Mouse (Mus musculus) kidney, embryonic 14.5 days (tissue): ENCODE results near the gene Art4. TPM values are rescaled to one million over a fixed set of nuclear protein-coding genes. Genes with fewer than 3 reads are reported as not detected.

Experiments used
- ATAC-seq: fragments of 200-750 bp; cut with Nextera tagmentation; 2 replicates; pipeline ENCODE4 v1.8.0; 2017; ENCODE audit warnings: moderate number of reproducible peaks, mild to moderate bottlenecking, moderate TSS enrichment, moderate library complexity; ENCODE audit not compliant: low FRiP score, low TSS enrichment
- H3K27ac ChIP-seq: fragments of 300-500 bp; sonication (generic); 2 replicates; pipeline ENCODE4 v1.5.1; 2014; ENCODE audit warnings: low read depth, mild to moderate bottlenecking, low read length, moderate library complexity, mixed read lengths
- H3K27me3 ChIP-seq: fragments of 300-500 bp; sonication (generic); 2 replicates; pipeline ENCODE4 v1.6.1; 2014; ENCODE audit warnings: mild to moderate bottlenecking, low read length; ENCODE audit not compliant: control insufficient read depth, insufficient read depth
- H3K36me3 ChIP-seq: fragments of 300-500 bp; sonication (generic); 2 replicates; pipeline ENCODE4 v1.6.1; 2014; ENCODE audit warnings: low read length, mixed read lengths; ENCODE audit not compliant: control insufficient read depth, insufficient read depth
- H3K4me1 ChIP-seq: fragments of 300-500 bp; sonication (generic); 2 replicates; pipeline ENCODE4 v1.6.1; 2014; ENCODE audit warnings: low read length, mixed read lengths; ENCODE audit not compliant: control insufficient read depth, insufficient read depth
- H3K4me2 ChIP-seq: fragments of 300-500 bp; sonication (generic); replicated peaks from 2 replicates; pipeline ENCODE4 v1.6.1; 2014; ENCODE audit warnings: low read depth, mild to moderate bottlenecking, low read length
- H3K4me3 ChIP-seq: fragments of 300-500 bp; sonication (generic); 2 replicates; pipeline ENCODE4 v1.5.1; 2014; ENCODE audit warnings: mild to moderate bottlenecking, low read length
- H3K9ac ChIP-seq: fragments of 300-500 bp; sonication (generic); 2 replicates; pipeline ENCODE4 v1.6.1; 2014; ENCODE audit warnings: low read depth, mild to moderate bottlenecking, low read length, moderate library complexity
- H3K9me3 ChIP-seq: fragments of 300-500 bp; sonication (generic); 2 replicates; pipeline ENCODE4 v1.6.1; 2016; ENCODE audit warnings: low read length; ENCODE audit not compliant: control insufficient read depth
- whole genome bisulfite sequencing: fragments of 180-500 bp; shearing (Covaris S2); extraction: QIAGEN DNeasy Blood & Tissue Kit; methylation state at CpG from one replicate; pipeline ENCODE4 v1.1.7; 2014; 5-methylcytosine and 5-hydroxymethylcytosine counted together
- polyA plus RNA-seq: library from polyadenylated mRNA; unstranded; fragments of >200 nt; fragmentation: Nextera tagmentation; extraction: Ambion mirVana; gene quantifications from 2 replicates; pipeline ENCODE4 v1.2.1, GENCODE M21; 2014

Gene Art4
- polyA plus RNA-seq, 1 experiment from 2014 or later: 2.2 TPM

- ATAC-seq: no peak
- no peaks in the 10 kb centered on the region for H3K9me3 ChIP-seq
- no peak overlapping the region for H3K9ac ChIP-seq
- H3K4me3 ChIP-seq: no peak overlapping the region
- no peak overlapping the region for H3K27ac ChIP-seq
- no peak overlapping the region for H3K4me2 ChIP-seq
- H3K27me3 ChIP-seq: no peaks in the 10 kb centered on the region
- H3K36me3 ChIP-seq: no peaks in the 10 kb centered on the region
- 27% methylated on average over 2 of the region's 2 CpGs for WGBS
- 0 out of 2 replicates have a peak, but pooled peaks cover 3% of the 10 kb centered on the region for H3K4me1 ChIP-seq
Observed at GRCm38 (mm10) chr6:136847790-136848189, 9.7 kb downstream of the Art4 start.

GRCm38 (mm10) chr6:136847267-136847666 is 10.3 kb downstream of the Art4 start:
- 95% methylated on average over 3 of the region's 3 CpGs for WGBS
- H3K9ac ChIP-seq: no peak overlapping the region

GRCm38 (mm10) chr6:136845706-136846480 is 11.6 kb downstream of the Art4 start:
- Histone ChIP-seq H3K4me2 (no peak overlapping the region), H3K9ac (no peak overlapping the region), H3K36me3 (no peaks in the 10 kb centered on the region), H3K27ac (no peak overlapping the region), H3K9me3 (no peaks in the 10 kb centered on the region), H3K4me3 (no peak overlapping the region), H3K27me3 (no peaks in the 10 kb centered on the region), H3K4me1 (no peaks in the 10 kb centered on the region)
- ATAC-seq: no peak
- 73% methylated on average over 5 of the region's 5 CpGs for WGBS

More at GRCm38 (mm10) chr6:136847267-136847666, 10.3 kb downstream of the Art4 start:
- no peak overlapping the region for H3K27ac ChIP-seq
- H3K27me3 ChIP-seq: no peaks in the 10 kb centered on the region
- H3K4me3 ChIP-seq: no peak overlapping the region
- H3K4me1 ChIP-seq: no peaks in the 10 kb centered on the region
- ATAC-seq: no peak
- no peaks in the 10 kb centered on the region for H3K9me3 ChIP-seq
- H3K36me3 ChIP-seq: no peaks in the 10 kb centered on the region
- H3K4me2 ChIP-seq: no peak overlapping the region

GRCm38 (mm10) chr6:136844903-136845302 is 12.6 kb downstream of the Art4 start:
- Histone ChIP-seq H3K4me3 (no peak overlapping the region), H3K27ac (no peak overlapping the region), H3K4me2 (no peak overlapping the region), H3K27me3 (no peaks in the 10 kb centered on the region), H3K9me3 (no peaks in the 10 kb centered on the region), H3K36me3 (no peaks in the 10 kb centered on the region), H3K4me1 (no peaks in the 10 kb centered on the region), H3K9ac (no peak overlapping the region)
- no peak for ATAC-seq
- WGBS: 76% methylated on average over 2 of the region's 2 CpGs

- 82% methylated on average over 3 of the region's 3 CpGs for WGBS
- ATAC-seq: no peak
- H3K27me3 ChIP-seq: no peaks in the 10 kb centered on the region
Observed at GRCm38 (mm10) chr6:136837323-136837722, 20.2 kb downstream of the Art4 start.

GRCm38 (mm10) chr6:136835352-136835751 is 22.2 kb downstream of the Art4 start, which contains the start of gene Smco3:
TSS of gene Smco3 (minus strand) at chr6:136835452.
- 44% methylated on average over 4 of the region's 4 CpGs for WGBS
- Histone ChIP-seq H3K4me1 (no peaks in the 10 kb centered on the region), H3K36me3 (no peaks in the 10 kb centered on the region), H3K9me3 (no peaks in the 10 kb centered on the region), H3K27ac (no peak within 1 kb of the TSS), H3K4me2 (no peak within 1 kb of the TSS; the same call in 1 of the 2 replicates), H3K4me3 (no peak within 1 kb of the TSS), H3K9ac (no peak within 1 kb of the TSS), H3K27me3 (no peaks in the 10 kb centered on the region)
- ATAC-seq: no peak

More at GRCm38 (mm10) chr6:136837323-136837722, 20.2 kb downstream of the Art4 start:
- H3K27ac ChIP-seq: no peak overlapping the region
- no peak overlapping the region for H3K4me3 ChIP-seq
- H3K9me3 ChIP-seq: no peaks in the 10 kb centered on the region
- no peaks in the 10 kb centered on the region for H3K36me3 ChIP-seq
- H3K4me2 ChIP-seq: no peak overlapping the region
- no peaks in the 10 kb centered on the region for H3K4me1 ChIP-seq
- no peak overlapping the region for H3K9ac ChIP-seq

GRCm38 (mm10) chr6:136831712-136832111 is 25.8 kb downstream of the Art4 start:
- no peaks in the 10 kb centered on the region for H3K27me3 ChIP-seq
- no peak for ATAC-seq

GRCm38 (mm10) chr6:136828681-136829080 is 28.9 kb downstream of the Art4 start:
- 39% methylated on average over 4 of the region's 4 CpGs for WGBS
- Histone ChIP-seq H3K36me3 (peaks cover 21% of the 10 kb centered on the region), H3K4me3 (peak overlapping the region; percentile 100), H3K27ac (peak overlapping the region; percentile 73; the same call in 1 of the 2 replicates), H3K4me2 (peak overlapping the region; percentile 63), H3K9ac (peak overlapping the region; percentile 59; the same call in 1 of the 2 replicates), H3K4me1 (0 out of 2 replicates have a peak, but pooled peaks cover 3% of the 10 kb centered on the region), H3K27me3 (no peaks in the 10 kb centered on the region), H3K9me3 (no peaks in the 10 kb centered on the region)
- no peak for ATAC-seq

More at GRCm38 (mm10) chr6:136831712-136832111, 25.8 kb downstream of the Art4 start:
- H3K9me3 ChIP-seq: no peaks in the 10 kb centered on the region
- no peaks in the 10 kb centered on the region for H3K36me3 ChIP-seq
- no peak overlapping the region for H3K4me3 ChIP-seq
- no peak overlapping the region for H3K9ac ChIP-seq
- H3K27ac ChIP-seq: no peak overlapping the region
- no peaks in the 10 kb centered on the region for H3K4me1 ChIP-seq
- 69% methylated on average over 5 of the region's 5 CpGs for WGBS
- H3K4me2 ChIP-seq: no peak overlapping the region

GRCm38 (mm10) chr6:136827881-136828561 is 29.5 kb downstream of the Art4 start, which contains the start of gene Wbp11:
TSS of gene Wbp11 (minus strand) at chr6:136828233.
- under 1% methylated on average over 45 of the region's 45 CpGs for WGBS
- peak within 1 kb of the TSS; percentile 100 for H3K4me3 ChIP-seq
- peak within 1 kb of the TSS; percentile 99 for H3K9ac ChIP-seq
- H3K27ac ChIP-seq: peak within 1 kb of the TSS; percentile 86
- peaks cover 24% of the 10 kb centered on the region for H3K36me3 ChIP-seq
- H3K27me3 ChIP-seq: no peaks in the 10 kb centered on the region
- H3K9me3 ChIP-seq: no peaks in the 10 kb centered on the region
- peak within 1 kb of the TSS; percentile 63 for H3K4me2 ChIP-seq
- H3K4me1 ChIP-seq: 0 out of 2 replicates have a peak, but pooled peaks cover 3% of the 10 kb centered on the region
- ATAC-seq: peak; percentile 100
